Mouse (Mus musculus) liver, embryonic 14.5 days (tissue): ENCODE data around the gene Gmds. TPM values are rescaled to one million over a fixed set of nuclear protein-coding genes. Genes with fewer than 3 reads are reported as not detected.

Experiments
- ATAC-seq: fragments of 200-750 bp; cut with Nextera tagmentation; 2 replicates; pipeline ENCODE4 v1.8.0; 2017; ENCODE audit warnings: moderate number of reproducible peaks, mild to moderate bottlenecking, moderate library complexity; ENCODE audit not compliant: insufficient read depth
- DNase-seq, 3 experiments: peaks; one replicate each; pipeline ENCODE4 v3.0.0-alpha.2; 2012 to 2013; ENCODE audit warnings: low read depth in 3 of 3, low spot score in 3 of 3
- H3K27ac ChIP-seq: fragments of 300-500 bp; sonication (generic); 2 replicates; pipeline ENCODE4 v1.5.1; 2014; ENCODE audit warnings: moderate library complexity, mild to moderate bottlenecking, control low read depth, inconsistent platforms
- H3K27me3 ChIP-seq: fragments of 300-500 bp; sonication (generic); 2 replicates; pipeline ENCODE4 v1.6.1; 2014; ENCODE audit warnings: mild to moderate bottlenecking, low read length, moderate library complexity; ENCODE audit not compliant: control insufficient read depth, insufficient read depth
- H3K36me3 ChIP-seq: fragments of 300-500 bp; sonication (generic); replicated peaks from 2 replicates; pipeline ENCODE4 v1.6.1; 2014; ENCODE audit warnings: low read depth; ENCODE audit not compliant: control insufficient read depth, insufficient read depth
- H3K4me1 ChIP-seq, 2 experiments: fragments of 200-500 bp in 1 of 2; fragments of 300-500 bp in 1 of 2; sonication (generic) in 1 of 2; replicated peaks; 2 replicates each; pipeline ENCODE4 v1.6.1; 2012 to 2014; ENCODE audit warnings: antibody characterized with exemption in 1 of 2, inconsistent platforms in 1 of 2, low read length in 1 of 2; ENCODE audit not compliant: control insufficient read depth in 2 of 2, insufficient read depth in 2 of 2
- H3K4me2 ChIP-seq: fragments of 300-500 bp; sonication (generic); 2 replicates; pipeline ENCODE4 v1.6.1; 2014; ENCODE audit warnings: low read depth, mild to moderate bottlenecking, control low read depth, moderate library complexity
- H3K4me3 ChIP-seq, 2 experiments: fragments of 200-500 bp in 1 of 2; fragments of 300-500 bp in 1 of 2; sonication (generic) in 1 of 2; 2 replicates each; pipeline ENCODE4 v1.5.1; 2012 to 2014; ENCODE audit warnings: low read depth in 2 of 2, low read length in 2 of 2, mild to moderate bottlenecking in 2 of 2, control low read depth in 1 of 2, inconsistent platforms in 1 of 2, moderate library complexity in 1 of 2; ENCODE audit not compliant: insufficient read depth in 1 of 2
- H3K9ac ChIP-seq: fragments of 300-500 bp; sonication (generic); replicated peaks from 2 replicates; pipeline ENCODE4 v1.6.1; 2014; ENCODE audit warnings: mild to moderate bottlenecking, control low read depth, moderate library complexity
- H3K9me3 ChIP-seq: fragments of 300-500 bp; sonication (generic); 2 replicates; pipeline ENCODE4 v1.6.1; 2016; ENCODE audit warnings: low read length, mixed read lengths; ENCODE audit not compliant: control insufficient read depth
- CTCF ChIP-seq: IDR thresholded peaks from 2 replicates; pipeline ENCODE4 v1.5.1; 2016; ENCODE audit warnings: antibody characterized with exemption, low read depth, control low read depth
- EP300 ChIP-seq: IDR thresholded peaks from 2 replicates; pipeline ENCODE4 v1.6.1; 2016; ENCODE audit warnings: antibody characterized with exemption, low read depth
- WGBS: fragments of 180-500 bp; shearing (Covaris S2); extraction: QIAGEN DNeasy Blood & Tissue Kit; methylation state at CpG from one replicate; pipeline ENCODE4 v1.1.7; 2014; ENCODE audit not compliant: insufficient replicate concordance; 5-methylcytosine and 5-hydroxymethylcytosine counted together
- polyA plus RNA-seq, 2 experiments: library from polyadenylated mRNA; depleted of rRNA in 1 of 2; stranded (reverse) in 1 of 2; unstranded in 1 of 2; fragments of >200 nt; fragmentation: Nextera tagmentation in 1 of 2; extraction: Ambion mirVana in 1 of 2; gene quantifications; 2 replicates each; pipeline versions ENCODE4 v1.2.1 to v1.2.3; 2012 to 2014

Gene Gmds
- polyA plus RNA-seq, 2 experiments: 3.7 to 7.4 TPM

GRCm38 (mm10) chr13:31800581-31801576 is 537.7 kb downstream of the Gmds start:
- H3K9me3 ChIP-seq: no peaks in the 10 kb centered on the region
- 2% methylated on average over 43 of the region's 43 CpGs for WGBS
- peak overlapping the region in 1 of 2 experiments; percentile 12; a peak in 2 of 4 replicates for H3K4me3 ChIP-seq
- TF ChIP-seq EP300 (no peak), CTCF (peak; percentile 87)
- no peaks in the 10 kb centered on the region for H3K36me3 ChIP-seq
- peaks cover 71% of the 10 kb centered on the region for H3K27me3 ChIP-seq
- H3K27ac ChIP-seq: no peak overlapping the region
- ATAC-seq (no peak), DNase-seq (no peak)
- H3K4me2 ChIP-seq: peak overlapping the region; percentile 20; the same call in 1 of the 2 replicates
- H3K9ac ChIP-seq: no peak overlapping the region
- H3K4me1 ChIP-seq: no peaks in the 10 kb centered on the region

- H3K9ac ChIP-seq: no peak overlapping the region
- H3K4me3 ChIP-seq: no peak overlapping the region
- H3K4me2 ChIP-seq: no peak overlapping the region
- H3K36me3 ChIP-seq: no peaks in the 10 kb centered on the region
- DNase-seq: no peak
- no peak for ATAC-seq
- H3K9me3 ChIP-seq: no peaks in the 10 kb centered on the region
- H3K27me3 ChIP-seq: peaks cover 47% of the 10 kb centered on the region
- TF ChIP-seq EP300 (no peak), CTCF (no peak)
- H3K4me1 ChIP-seq: no peaks in the 10 kb centered on the region
- no peak overlapping the region for H3K27ac ChIP-seq
- 17% methylated on average over 9 of the region's 9 CpGs for WGBS
Observed at GRCm38 (mm10) chr13:31798075-31798474, 540.5 kb downstream of the Gmds start.

- ATAC-seq (no peak), DNase-seq (no peak)
- 55% methylated on average over 10 of the region's 10 CpGs for WGBS
- H3K27me3 ChIP-seq: peaks cover 41% of the 10 kb centered on the region
- TF ChIP-seq CTCF (no peak), EP300 (no peak)
- H3K27ac ChIP-seq: no peak overlapping the region
- H3K4me3 ChIP-seq: no peak overlapping the region
- no peak overlapping the region for H3K4me2 ChIP-seq
- H3K4me1 ChIP-seq: no peaks in the 10 kb centered on the region
- H3K9ac ChIP-seq: no peak overlapping the region
- no peaks in the 10 kb centered on the region for H3K36me3 ChIP-seq
- no peaks in the 10 kb centered on the region for H3K9me3 ChIP-seq
Observed at GRCm38 (mm10) chr13:31797346-31797745, 541.2 kb downstream of the Gmds start.

- no peak for ATAC-seq
- DNase-seq: no peak
- Histone ChIP-seq H3K27ac (no peak overlapping the region), H3K4me2 (no peak overlapping the region), H3K9ac (no peak overlapping the region), H3K27me3 (peaks cover 9% of the 10 kb centered on the region), H3K4me1 (no peaks in the 10 kb centered on the region), H3K9me3 (no peaks in the 10 kb centered on the region), H3K36me3 (no peaks in the 10 kb centered on the region), H3K4me3 (no peak overlapping the region)
- 25% methylated on average over 5 of the region's 5 CpGs for WGBS
- TF ChIP-seq CTCF (no peak), EP300 (no peak)
Observed at GRCm38 (mm10) chr13:31793163-31793562, 545.4 kb downstream of the Gmds start.

GRCm38 (mm10) chr13:31792480-31793132 is 545.9 kb downstream of the Gmds start:
- no peak for TF ChIP-seq EP300
- peak; percentile 87 for TF ChIP-seq CTCF
- peak overlapping the region; percentile 1; the same call in 1 of the 2 replicates for H3K4me2 ChIP-seq
- H3K4me3 ChIP-seq: no peak overlapping the region
- H3K27ac ChIP-seq: no peak overlapping the region
- DNase-seq (no peak), ATAC-seq (no peak)
- peaks cover 5% of the 10 kb centered on the region for H3K27me3 ChIP-seq
- H3K9me3 ChIP-seq: no peaks in the 10 kb centered on the region
- H3K4me1 ChIP-seq: no peaks in the 10 kb centered on the region
- 13% methylated on average over 17 of the region's 17 CpGs for WGBS
- no peak overlapping the region for H3K9ac ChIP-seq
- H3K36me3 ChIP-seq: no peaks in the 10 kb centered on the region
